Mouse (Mus musculus): ENCODE measurements around the gene Klhl36.

DNA sequence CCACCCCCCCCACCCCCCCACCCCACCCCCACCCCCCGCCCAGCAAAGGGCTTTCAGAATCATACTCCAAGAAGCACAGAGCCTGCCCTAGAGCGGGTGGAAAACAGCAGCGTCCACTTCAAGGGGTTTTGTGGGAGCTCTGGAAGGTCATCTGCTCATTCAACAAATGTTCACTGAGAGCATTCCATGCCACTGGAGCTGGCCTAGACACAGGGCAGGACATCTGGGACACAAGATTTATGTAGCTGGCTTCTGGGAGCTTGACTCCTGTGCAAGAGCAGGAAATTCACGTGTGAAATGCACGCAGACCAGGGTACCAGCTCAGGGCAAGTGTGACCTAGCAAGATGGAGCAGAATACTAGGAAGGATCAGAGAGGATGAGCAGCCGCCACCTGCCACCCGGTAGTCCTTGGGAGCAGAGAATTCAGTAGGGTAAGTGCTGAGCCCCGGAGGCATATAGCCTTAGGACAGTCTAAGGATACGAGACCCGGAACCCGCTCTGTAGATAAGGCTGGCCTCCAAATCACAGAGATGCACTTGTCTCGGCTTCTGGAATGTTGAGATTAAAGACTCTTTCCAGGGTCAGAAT, 42.4 kb downstream of the Klhl36 start:
- TF ChIP-seq CTCF (IDR thresholded peaks at IDR 0.05; ENCODE audit: low read depth), result no peak
- TF ChIP-seq EP300 (IDR thresholded peaks at IDR 0.05; ENCODE audit: low read depth), result no peak

All from heart, postnatal 0 days (tissue).